Mouse (Mus musculus): ENCODE measurements around the gene Os9. TPM values are rescaled to one million over a fixed set of nuclear protein-coding genes. Genes with fewer than 3 reads are reported as not detected.
"Not testable (repeated sequence)": the region's sequence is repeated elsewhere in the genome, so short reads cannot be mapped to it uniquely, and the experiment has no call there.

Os9 gene
- polyA plus RNA-seq, 1 experiment from 2014 or later, result 118 TPM

DNA sequence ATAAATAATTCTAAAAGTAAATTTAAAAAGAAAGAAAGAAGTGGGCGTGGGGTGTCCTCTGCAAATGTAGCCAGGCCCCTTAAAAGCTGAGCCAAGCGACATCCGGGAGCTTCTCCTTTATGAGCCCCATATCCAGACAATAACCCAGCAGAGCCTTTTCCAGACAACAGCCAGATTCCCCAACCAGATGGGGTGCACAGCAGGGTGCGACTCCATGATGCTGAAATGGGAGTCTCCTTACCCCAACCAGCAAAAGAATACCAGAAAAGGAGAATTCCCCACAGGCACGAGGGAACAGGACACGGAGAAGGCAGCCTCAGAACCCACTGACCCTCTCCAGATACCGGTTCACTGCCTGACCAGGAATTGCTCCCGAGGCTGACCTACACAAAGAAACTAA lies 22.3 kb upstream of the Os9 start:
- ATAC-seq (ENCODE audit: low FRiP score), result no peak
- no peaks in the 10 kb centered on the region for H3K36me3 ChIP-seq
- 86% methylated on average over 8 of the region's 8 CpGs for WGBS
- H3K4me2 ChIP-seq (replicated peaks), result no peak overlapping the region
- no peak overlapping the region for H3K9ac ChIP-seq
- H3K27me3 ChIP-seq, result no peaks in the 10 kb centered on the region
- H3K27ac ChIP-seq, result no peak overlapping the region
- H3K9me3 ChIP-seq (replicated peaks), result peaks cover 3% of the 10 kb centered on the region; the same call in 1 of the 2 replicates
- no peak overlapping the region for H3K4me3 ChIP-seq
- H3K4me1 ChIP-seq, result no peaks in the 10 kb centered on the region

- 78% methylated on average over 8 of the region's 8 CpGs for WGBS
- no peak overlapping the region for H3K4me3 ChIP-seq
- no peak overlapping the region for H3K27ac ChIP-seq
- no peak overlapping the region for H3K4me2 ChIP-seq (replicated peaks)
- H3K9me3 ChIP-seq (replicated peaks), result peaks cover 3% of the 10 kb centered on the region; the same call in 1 of the 2 replicates
- ATAC-seq (ENCODE audit: low FRiP score), result no peak
- H3K36me3 ChIP-seq, result no peaks in the 10 kb centered on the region
- no peaks in the 10 kb centered on the region for H3K27me3 ChIP-seq
- no peaks in the 10 kb centered on the region for H3K4me1 ChIP-seq
- H3K9ac ChIP-seq, result no peak overlapping the region
These were observed 20.6 kb upstream of the Os9 start for GRCm38 (mm10) chr10:127141500-127141899.

DNA sequence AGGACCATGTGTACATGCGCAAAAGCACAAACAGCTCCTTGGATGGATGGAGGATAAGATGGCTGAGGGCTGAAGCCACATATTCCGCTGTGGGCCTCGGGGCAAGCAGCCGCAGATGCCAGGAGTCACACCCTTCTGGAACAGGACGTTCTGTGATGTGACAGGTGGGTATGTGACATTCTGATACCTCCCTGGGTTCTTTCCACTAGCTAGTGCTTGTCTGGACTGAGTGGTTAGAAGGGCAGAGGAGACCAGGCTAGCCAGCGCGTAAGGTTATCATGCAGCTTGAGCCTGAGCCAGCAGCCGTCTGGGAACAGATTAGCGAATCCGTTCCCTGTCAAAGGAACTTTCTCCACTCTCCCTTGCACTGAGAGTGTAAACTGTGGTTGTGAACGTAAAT lies 20.0 kb upstream of the Os9 start:
- Histone ChIP-seq H3K27ac (no peak overlapping the region), H3K9ac (no peak overlapping the region), H3K4me2 (replicated peaks) (no peak overlapping the region), H3K4me1 (no peaks in the 10 kb centered on the region), H3K9me3 (replicated peaks) (peaks cover 3% of the 10 kb centered on the region; the same call in 1 of the 2 replicates), H3K4me3 (no peak overlapping the region), H3K36me3 (no peaks in the 10 kb centered on the region), H3K27me3 (no peaks in the 10 kb centered on the region)
- ATAC-seq (ENCODE audit: low FRiP score), result no peak
- WGBS, result 86% methylated on average over 11 of the region's 11 CpGs

GRCm38 (mm10) chr10:127138328-127139141 lies 17.6 kb upstream of the Os9 start:
- peaks cover 3% of the 10 kb centered on the region; the same call in 1 of the 2 replicates for H3K9me3 ChIP-seq (replicated peaks)
- no peaks in the 10 kb centered on the region for H3K4me1 ChIP-seq
- H3K36me3 ChIP-seq, result no peaks in the 10 kb centered on the region
- no peak for ATAC-seq (ENCODE audit: low FRiP score)
- 90% methylated on average over 18 of the region's 18 CpGs for WGBS
- H3K4me2 ChIP-seq (replicated peaks), result no peak overlapping the region
- H3K4me3 ChIP-seq, result no peak overlapping the region
- H3K9ac ChIP-seq, result no peak overlapping the region
- H3K27ac ChIP-seq, result no peak overlapping the region
- H3K27me3 ChIP-seq, result no peaks in the 10 kb centered on the region

GRCm38 (mm10) chr10:127137896-127138295 lies 17.0 kb upstream of the Os9 start:
- H3K27ac ChIP-seq, result no peak overlapping the region
- H3K9me3 ChIP-seq (replicated peaks), result peaks cover 3% of the 10 kb centered on the region; the same call in 1 of the 2 replicates
- ATAC-seq (ENCODE audit: low FRiP score), result no peak
- H3K9ac ChIP-seq, result no peak overlapping the region
- H3K27me3 ChIP-seq, result no peaks in the 10 kb centered on the region
- no peaks in the 10 kb centered on the region for H3K4me1 ChIP-seq
- H3K4me3 ChIP-seq, result no peak overlapping the region
- 89% methylated on average over 3 of the region's 3 CpGs for WGBS
- no peaks in the 10 kb centered on the region for H3K36me3 ChIP-seq
- H3K4me2 ChIP-seq (replicated peaks), result no peak overlapping the region

DNA sequence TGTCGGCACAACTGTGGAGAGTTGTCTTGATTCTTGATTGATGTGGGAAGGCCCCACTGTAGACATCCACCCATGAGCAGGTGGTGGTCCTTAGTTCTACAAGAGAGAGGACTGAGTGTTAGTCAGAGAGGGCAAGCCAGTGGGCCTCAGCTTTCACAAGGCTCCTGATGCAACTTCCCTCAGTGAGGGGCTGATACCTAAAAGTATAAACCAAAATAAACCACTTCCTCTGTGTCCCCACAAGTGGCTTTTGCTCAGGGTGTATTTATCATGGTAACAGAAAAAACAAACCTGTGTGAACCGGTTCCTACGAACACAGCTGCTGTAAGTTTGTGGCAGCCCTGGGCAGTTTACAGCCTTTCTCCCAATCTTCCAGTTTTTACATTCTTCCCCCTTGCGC lies 15.6 kb upstream of the Os9 start:
- H3K4me2 ChIP-seq (replicated peaks), result no peak overlapping the region
- H3K27ac ChIP-seq, result no peak overlapping the region
- no peaks in the 10 kb centered on the region for H3K36me3 ChIP-seq
- H3K27me3 ChIP-seq, result no peaks in the 10 kb centered on the region
- no peak for ATAC-seq (ENCODE audit: low FRiP score)
- no peak overlapping the region for H3K9ac ChIP-seq
- no peaks in the 10 kb centered on the region for H3K9me3 ChIP-seq (replicated peaks)
- 90% methylated on average over 4 of the region's 4 CpGs for WGBS
- H3K4me1 ChIP-seq, result no peaks in the 10 kb centered on the region
- H3K4me3 ChIP-seq, result no peak overlapping the region

DNA sequence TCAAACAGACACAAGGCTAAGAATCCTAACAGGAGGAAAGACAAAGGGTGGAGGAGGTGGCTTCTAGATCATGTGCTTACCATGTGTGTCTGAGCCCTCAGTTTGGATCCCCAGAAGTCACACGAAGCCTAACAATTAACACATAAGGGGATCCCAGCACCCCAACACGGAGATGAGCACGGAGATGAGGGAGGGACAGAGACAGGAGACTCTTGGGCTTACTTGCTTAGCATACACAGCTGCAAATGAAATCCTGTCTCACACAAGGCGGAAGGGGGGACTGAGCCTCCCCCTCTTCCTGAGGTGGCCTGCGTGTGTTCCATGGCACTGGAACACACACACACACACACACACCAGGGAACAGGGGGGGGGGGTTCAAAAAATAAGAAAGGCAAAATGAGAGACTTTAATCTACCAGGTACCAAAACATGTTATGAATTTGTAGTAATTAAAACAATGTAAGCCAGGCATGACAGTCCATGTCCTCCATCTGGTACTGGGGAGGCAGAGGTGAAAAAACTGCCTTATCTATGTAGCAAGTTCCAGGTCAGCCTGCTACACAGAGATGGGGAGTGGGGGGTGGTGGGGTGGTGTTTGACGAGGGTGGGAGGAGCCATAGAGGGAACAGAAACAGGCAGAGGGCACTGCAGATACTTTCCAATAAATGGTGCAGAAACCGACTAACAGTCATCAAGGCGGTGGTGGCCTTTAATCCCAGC lies 14.3 kb upstream of the Os9 start:
- Histone ChIP-seq H3K27me3 (no peaks in the 10 kb centered on the region), H3K4me3 (no peak overlapping the region), H3K4me2 (replicated peaks) (no peak overlapping the region), H3K9me3 (replicated peaks) (no peaks in the 10 kb centered on the region), H3K36me3 (no peaks in the 10 kb centered on the region), H3K9ac (no peak overlapping the region), H3K27ac (no peak overlapping the region), H3K4me1 (no peaks in the 10 kb centered on the region)
- 59% methylated on average over 8 of the region's 8 CpGs for WGBS
- no peak for ATAC-seq (ENCODE audit: low FRiP score)

DNA sequence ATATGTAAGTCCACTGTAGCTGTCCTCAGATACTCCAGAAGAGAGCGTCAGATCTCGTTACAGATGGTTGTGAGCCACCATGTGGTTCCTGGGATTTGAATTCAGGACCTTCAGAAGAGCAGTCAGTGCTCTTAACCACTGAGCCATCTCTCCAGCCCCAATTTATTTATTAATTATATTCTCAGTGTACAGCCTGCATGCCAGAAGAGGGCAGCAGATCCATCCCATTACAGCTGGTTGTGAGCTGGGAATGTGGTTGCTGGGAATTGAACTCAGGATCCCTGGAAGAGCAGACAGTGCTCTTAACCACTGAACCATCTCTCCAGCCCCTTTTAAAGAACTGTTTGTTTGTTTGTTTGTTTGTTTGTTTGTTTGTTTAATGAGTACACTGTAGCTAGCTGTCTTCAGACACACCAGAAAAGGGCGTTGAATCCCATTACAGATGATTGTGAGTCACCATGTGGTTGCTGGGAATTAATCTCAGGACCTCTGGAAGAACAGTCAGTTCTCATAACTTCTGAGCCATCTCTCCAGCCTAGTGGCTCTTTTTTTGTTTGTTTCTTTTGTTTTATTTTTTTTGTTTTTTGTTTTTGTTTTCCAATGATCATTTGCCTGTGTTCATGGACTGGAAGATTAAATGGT lies 13.6 kb upstream of the Os9 start:
- not testable (repeated sequence) for H3K4me1 ChIP-seq; H3K36me3 ChIP-seq; H3K9me3 ChIP-seq (replicated peaks); H3K4me3 ChIP-seq; H3K27ac ChIP-seq; H3K27me3 ChIP-seq; H3K4me2 ChIP-seq (replicated peaks); ATAC-seq (ENCODE audit: low FRiP score); H3K9ac ChIP-seq
- WGBS, result 85% methylated on average over 3 of the region's 3 CpGs

- H3K27me3 ChIP-seq, result no peaks in the 10 kb centered on the region
- no peaks in the 10 kb centered on the region for H3K4me1 ChIP-seq
- ATAC-seq (ENCODE audit: low FRiP score), result no peak
- H3K9ac ChIP-seq, result no peak overlapping the region
- no peak overlapping the region for H3K4me2 ChIP-seq (replicated peaks)
- no peak overlapping the region for H3K4me3 ChIP-seq
- no peaks in the 10 kb centered on the region for H3K36me3 ChIP-seq
- WGBS, result 80% methylated on average over 5 of the region's 5 CpGs
- no peaks in the 10 kb centered on the region for H3K9me3 ChIP-seq (replicated peaks)
- no peak overlapping the region for H3K27ac ChIP-seq
These were observed 11.5 kb upstream of the Os9 start for GRCm38 (mm10) chr10:127132469-127132868.

GRCm38 (mm10) chr10:127129431-127129830 lies 8.5 kb upstream of the Os9 start:
- Histone ChIP-seq H3K4me3 (no peak overlapping the region), H3K36me3 (no peaks in the 10 kb centered on the region), H3K27ac (no peak overlapping the region), H3K4me2 (replicated peaks) (no peak overlapping the region), H3K9ac (no peak overlapping the region), H3K4me1 (no peaks in the 10 kb centered on the region), H3K27me3 (no peaks in the 10 kb centered on the region), H3K9me3 (replicated peaks) (no peaks in the 10 kb centered on the region)
- 58% methylated on average over 4 of the region's 4 CpGs for WGBS
- ATAC-seq (ENCODE audit: low FRiP score), result no peak

GRCm38 (mm10) chr10:127127711-127128279 lies 6.9 kb upstream of the Os9 start:
- Histone ChIP-seq H3K27me3 (no peaks in the 10 kb centered on the region), H3K9me3 (replicated peaks) (no peaks in the 10 kb centered on the region), H3K9ac (no peak overlapping the region), H3K27ac (no peak overlapping the region), H3K36me3 (no peaks in the 10 kb centered on the region), H3K4me3 (no peak overlapping the region), H3K4me2 (replicated peaks) (no peak overlapping the region), H3K4me1 (peaks cover 6% of the 10 kb centered on the region)
- no peak for ATAC-seq (ENCODE audit: low FRiP score)
- 83% methylated on average over 7 of the region's 7 CpGs for WGBS

DNA sequence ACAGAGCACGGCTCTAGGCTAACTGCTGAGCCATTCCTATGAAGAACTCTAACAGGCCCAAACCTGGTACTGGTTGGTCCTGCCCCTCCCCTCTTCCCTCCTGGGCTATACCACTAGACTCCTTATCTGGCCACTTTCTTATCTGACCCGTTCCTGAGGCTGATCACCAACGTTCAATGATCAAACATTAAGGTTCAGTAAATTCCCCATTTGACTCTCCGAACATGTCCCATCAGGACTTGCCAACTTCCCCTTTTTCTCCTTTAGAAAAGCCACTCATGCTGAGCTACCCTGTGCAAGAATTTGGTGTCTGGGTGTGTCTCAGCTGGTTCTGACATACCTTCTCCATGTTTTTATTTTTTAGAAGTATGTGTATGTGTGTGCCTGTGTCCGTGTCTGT lies 5.6 kb upstream of the Os9 start:
- Histone ChIP-seq H3K27me3 (no peaks in the 10 kb centered on the region), H3K36me3 (no peaks in the 10 kb centered on the region), H3K4me2 (replicated peaks) (no peak overlapping the region), H3K4me3 (no peak overlapping the region), H3K27ac (no peak overlapping the region), H3K9ac (no peak overlapping the region), H3K4me1 (peaks cover 13% of the 10 kb centered on the region), H3K9me3 (replicated peaks) (no peaks in the 10 kb centered on the region)
- ATAC-seq (ENCODE audit: low FRiP score), result no peak
- WGBS, result 83% methylated on average over 5 of the region's 5 CpGs
